ENCODE assay signal across 12 mouse cellular contexts in the genomic region with DNA sequence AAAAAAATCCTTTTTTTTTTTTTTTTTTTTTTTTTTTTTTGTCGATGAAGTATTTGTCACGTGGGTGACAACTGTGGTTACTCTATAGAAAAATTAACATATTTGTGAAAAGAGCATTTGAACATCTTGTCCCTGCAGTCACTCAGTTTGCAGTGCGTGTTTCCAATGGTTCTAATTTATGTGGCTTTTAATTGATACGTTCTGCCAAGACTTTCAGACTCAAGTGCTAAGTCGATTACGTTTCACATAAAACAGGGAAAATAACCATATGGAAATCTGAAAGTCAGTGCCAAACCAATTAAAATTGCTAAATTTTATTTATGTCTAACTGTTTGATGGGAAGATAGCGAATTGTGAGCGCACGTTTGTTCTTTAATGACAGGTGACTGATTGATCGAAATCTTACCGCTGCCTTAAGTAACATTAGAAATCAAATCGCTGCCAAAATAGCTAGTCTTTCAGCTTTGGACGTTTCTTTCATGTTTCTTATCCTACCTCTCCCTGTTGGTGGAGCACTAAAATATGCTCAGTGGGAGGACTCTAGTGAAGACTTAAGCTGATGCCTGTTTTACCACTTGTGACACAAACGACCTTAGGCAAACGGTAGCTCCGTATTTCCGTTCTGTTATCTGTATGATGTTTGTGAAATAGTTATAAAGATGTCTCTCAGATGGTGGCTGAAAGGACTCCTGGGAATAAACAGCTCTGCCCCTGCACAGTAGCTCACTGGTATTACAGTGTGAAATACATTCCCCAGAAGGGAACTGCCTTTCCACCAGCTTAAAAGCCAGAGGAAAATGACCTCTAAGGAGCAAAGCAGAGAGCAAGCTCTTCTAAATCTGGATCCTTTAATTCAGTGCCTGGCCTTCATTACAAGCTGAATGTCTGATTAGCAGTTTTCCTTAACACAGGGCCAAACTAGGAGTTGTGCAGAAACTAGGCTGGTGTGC. TPM values are rescaled to one million over a fixed set of nuclear protein-coding genes. Genes with fewer than 3 reads are reported as not detected.
DNase-seq lines count a peak whose midpoint lies in the region; ATAC-seq and TF ChIP-seq lines count a peak whose summit lies in the region.
"Had no signal": no experiment of that assay in that cellular context is flagged by ENCODE, and none has a peak within 500 bp of the region (broad histone marks: within the 10 kb centered on the region; RNA-seq: fewer than 3 reads in every experiment).

No protein-coding gene starts in this region.

- H3K4me1 ChIP-seq in intestine, embryonic 14.5 days (replicated peaks; ENCODE audit: control insufficient read depth, insufficient read depth, low read length): peaks cover 14% of the 10 kb centered on the region; the same call in 1 of the 2 replicates
- peaks cover 8% of the 10 kb centered on the region; the same call in 1 of the 2 replicates for H3K4me1 ChIP-seq in intestine, postnatal 0 days (replicated peaks; ENCODE audit: control insufficient read depth, insufficient read depth, low read length)
- H3K4me1 ChIP-seq in lung, embryonic 16.5 days (replicated peaks; ENCODE audit: control insufficient read depth, insufficient read depth, low read length): peaks cover 40% of the 10 kb centered on the region
- H3K4me1 ChIP-seq in small intestine, adult 2 months (ENCODE audit: control insufficient read depth, insufficient read depth, insufficient read length, low read length): peaks cover 6% of the 10 kb centered on the region; the same call in 1 of the 2 replicates

- no peaks in the 10 kb centered on the region for H3K27me3 ChIP-seq in intestine, embryonic 14.5 days (replicated peaks; ENCODE audit: control insufficient read depth, insufficient read depth, low read length)
- H3K27me3 ChIP-seq in intestine, postnatal 0 days (replicated peaks; ENCODE audit: control insufficient read depth, insufficient read depth, low read length): no peaks in the 10 kb centered on the region
- H3K27me3 ChIP-seq in lung, embryonic 16.5 days (ENCODE audit: control insufficient read depth, insufficient read depth, low read depth, low read length): no peaks in the 10 kb centered on the region
- no peaks in the 10 kb centered on the region for H3K27me3 ChIP-seq in small intestine, adult 2 months (ENCODE audit: control insufficient read depth, insufficient read depth, low read length)

- H3K27ac ChIP-seq in gastrocnemius, adult 2 months: peak overlapping the region; percentile 67
- H3K27ac ChIP-seq in intestine, embryonic 14.5 days (ENCODE audit: low read depth): no peak overlapping the region
- no peak overlapping the region for H3K27ac ChIP-seq in intestine, postnatal 0 days (ENCODE audit: low read depth, low read length)
- no peak overlapping the region for H3K27ac ChIP-seq in lung, embryonic 16.5 days (ENCODE audit: low read length)
- 0 out of 2 replicates have a peak overlapping the region, but pooled peaks have one; percentile 31 for H3K27ac ChIP-seq in small intestine, adult 2 months (ENCODE audit: insufficient read depth, low read depth, low read length)
- H3K27ac ChIP-seq: embryonic facial prominence, embryonic 12.5 days had no signal

- 55% methylated on average over 17 of the region's 17 CpGs for WGBS in intestine, embryonic 14.5 days
- 52% methylated on average over 17 of the region's 17 CpGs for WGBS in intestine, postnatal 0 days
- WGBS in lung, embryonic 16.5 days: 46% methylated on average over 17 of the region's 17 CpGs
- 44% methylated on average over 17 of the region's 17 CpGs for WGBS in small intestine, adult 2 months

- peaks cover 11% of the 10 kb centered on the region; the same call in 1 of the 2 replicates for H3K36me3 ChIP-seq in intestine, embryonic 14.5 days (ENCODE audit: control insufficient read depth, insufficient read depth, low read length)
- H3K36me3 ChIP-seq in intestine, postnatal 0 days (ENCODE audit: control insufficient read depth, insufficient read depth): peaks cover 22% of the 10 kb centered on the region
- peaks cover 8% of the 10 kb centered on the region for H3K36me3 ChIP-seq in lung, embryonic 16.5 days (ENCODE audit: control insufficient read depth, insufficient read depth, low read length)
- peaks cover 15% of the 10 kb centered on the region for H3K36me3 ChIP-seq in small intestine, adult 2 months (ENCODE audit: control insufficient read depth, insufficient read depth, low read length)
- H3K36me3 ChIP-seq: embryonic facial prominence, embryonic 12.5 days had no signal

- H3K9ac ChIP-seq in intestine, embryonic 14.5 days (ENCODE audit: low read length): no peak overlapping the region
- H3K9ac ChIP-seq in intestine, postnatal 0 days (ENCODE audit: low read depth, low read length): no peak overlapping the region
- peak overlapping the region; percentile 24; the same call in 1 of the 2 replicates for H3K9ac ChIP-seq in lung, embryonic 16.5 days (ENCODE audit: low read length)
- H3K9ac ChIP-seq: embryonic facial prominence, embryonic 12.5 days had no signal

- no peaks in the 10 kb centered on the region for H3K9me3 ChIP-seq in intestine, embryonic 14.5 days (ENCODE audit: control insufficient read depth, low read length)
- no peaks in the 10 kb centered on the region for H3K9me3 ChIP-seq in intestine, postnatal 0 days (ENCODE audit: control insufficient read depth)
- no peaks in the 10 kb centered on the region for H3K9me3 ChIP-seq in lung, embryonic 16.5 days (ENCODE audit: control insufficient read depth, low read length)
- H3K9me3 ChIP-seq: embryonic facial prominence, embryonic 12.5 days had no signal

- TF ChIP-seq CTCF in gastrocnemius, adult 2 months (IDR thresholded peaks at IDR 0.05): no peak
- no peak for TF ChIP-seq CTCF in intestine, postnatal 0 days (IDR thresholded peaks at IDR 0.05; ENCODE audit: low read depth)
- no peak for TF ChIP-seq CTCF in small intestine, adult 2 months (IDR thresholded peaks at IDR 0.05; ENCODE audit: extremely low read depth, insufficient read length, insufficient replicate concordance, low read depth, low read length)

- intact Hi-C loops in gastrocnemius, adult 2 months (cut with DNase I): loop anchor here (5.0 kb wide), 2 partner anchors 143 to 377 kb away; no protein-coding TSS in a partner anchor
- intact Hi-C loops in gastrocnemius, postnatal 36 days (cut with DNase I): no loop called here

- no peak for ATAC-seq in intestine, embryonic 14.5 days (replicated peaks; ENCODE audit: low FRiP score, low TSS enrichment, low read depth)
- ATAC-seq in intestine, postnatal 0 days: no peak
- no peak for ATAC-seq in lung, embryonic 16.5 days (ENCODE audit: low read depth)

- no peak for TF ChIP-seq POLR2A in small intestine, adult 2 months (IDR thresholded peaks at IDR 0.05; ENCODE audit: low read depth, low read length)

- H3K4me3 ChIP-seq in gastrocnemius, adult 2 months: peak overlapping the region; percentile 77
- no peak overlapping the region for H3K4me3 ChIP-seq in intestine, embryonic 14.5 days (ENCODE audit: low read depth, low read length)
- no peak overlapping the region for H3K4me3 ChIP-seq in intestine, postnatal 0 days (ENCODE audit: low read depth, low read length)
- no peak overlapping the region for H3K4me3 ChIP-seq in lung, embryonic 16.5 days (ENCODE audit: low read length)
- H3K4me3 ChIP-seq in small intestine, adult 2 months (ENCODE audit: low read depth, low read length): no peak overlapping the region
- H3K4me3 ChIP-seq: embryonic facial prominence, embryonic 12.5 days had no signal

- DNase-seq in gastrocnemius, adult 2 months: no peak
- DNase-seq in gastrocnemius, postnatal 36 days: no peak
- DNase-seq in intestine, embryonic 14.5 days (ENCODE audit: low spot score): peak; percentile 50
- no peak for DNase-seq in lung, postnatal 36 days
- no peak for DNase-seq in cerebellum, adult 9-11 months
- DNase-seq: adrenal gland, postnatal 10 days; cerebellum, adult 8-10 months; right cerebral cortex, adult 18-20 months had no signal

- H3K4me2 ChIP-seq in intestine, embryonic 14.5 days (ENCODE audit: low read length): no peak overlapping the region
- no peak overlapping the region for H3K4me2 ChIP-seq in intestine, postnatal 0 days (replicated peaks; ENCODE audit: low read depth)
- peak overlapping the region; percentile 34 for H3K4me2 ChIP-seq in lung, embryonic 16.5 days (ENCODE audit: low read depth, low read length)
- H3K4me2 ChIP-seq: embryonic facial prominence, embryonic 12.5 days had no signal

RNA-seq across cellular contexts. Expression of gene Kitl, which starts 4.1 kb away (rescaled TPM):
- 10 to 100 TPM; 18.5 to 30.7 TPM for total RNA-seq in gastrocnemius, adult 2 months (2021)
- 10 to 100 TPM; 21.1 to 23.7 TPM for total RNA-seq in gastrocnemius, postnatal 36 days (2021)
- 38.5 and 40.2 TPM in 2 replicates for polyA plus RNA-seq in intestine, embryonic 14.5 days (2014; fragmentation: Nextera tagmentation; extraction: Ambion mirVana)
- 15.8 and 16.3 TPM in 2 replicates for polyA plus RNA-seq in intestine, postnatal 0 days (2015; fragmentation: Nextera tagmentation; extraction: Ambion mirVana)
- 38.5 and 41.2 TPM in 2 replicates for polyA plus RNA-seq in lung, embryonic 16.5 days (2015; fragmentation: Nextera tagmentation; extraction: Ambion mirVana)
- 4.9 and 15.2 TPM in 2 replicates for polyA plus RNA-seq in small intestine, adult 2 months (2012; rRNA removed)

Comparison
In these comparisons a context has a peak if more than half of its experiments do, and no peak if none do; other contexts are left out.
1. H3K27ac ChIP-seq: peak in gastrocnemius, adult 2 months (single experiment) and small intestine, adult 2 months (single experiment); none in intestine, embryonic 14.5 days (single experiment), intestine, postnatal 0 days (single experiment) and lung, embryonic 16.5 days (single experiment).